Mouse (Mus musculus) olfactory bulb, adult 2 months (tissue): ENCODE measurements around the gene Lingo2.

Experiments
- CTCF ChIP-seq: fragments of 200-500 bp; IDR thresholded peaks from 2 replicates; pipeline ENCODE4 v1.5.1; 2012; ENCODE audit warnings: low read depth, mild to moderate bottlenecking, low read length, moderate library complexity; ENCODE audit not compliant: insufficient read depth
- POLR2A ChIP-seq: fragments of 200-500 bp; IDR thresholded peaks from 2 replicates; pipeline ENCODE4 v1.6.1; 2012; ENCODE audit warnings: mild to moderate bottlenecking, low read depth, low read length, moderate library complexity; ENCODE audit not compliant: insufficient read depth

- no peak for TF ChIP-seq CTCF
- no peak for TF ChIP-seq POLR2A
Measured at GRCm38 (mm10) chr4:36716411-36716810, 235.1 kb downstream of the Lingo2 start.
